Mouse (Mus musculus): ENCODE data around the gene Man2a1. TPM values are rescaled to one million over a fixed set of nuclear protein-coding genes. Genes with fewer than 3 reads are reported as not detected.

Gene Man2a1
- polyA plus RNA-seq (2014; fragmentation: Illumina TruSeq; extraction: RNeasy Lipid Tissue Mini Kit (QIAGEN cat#74804); ENCODE audit: low read depth, low replicate concordance) = 32.6 TPM

GRCm38 (mm10) chr17:64600372-64601090 is at the start of gene Man2a1:
Gene Man2a1, plus strand, starts transcription at chr17:64600736.

Other genes with a start within 250 kb of the Man2a1 start
- not detected for gene 4930583I09Rik, start 235.3 kb downstream of the Man2a1 start, polyA plus RNA-seq (2014; fragmentation: Illumina TruSeq; extraction: RNeasy Lipid Tissue Mini Kit (QIAGEN cat#74804); ENCODE audit: low read depth, low replicate concordance)